Comparison of ENCODE assay signal across 17 mouse cellular contexts in the genomic region with DNA sequence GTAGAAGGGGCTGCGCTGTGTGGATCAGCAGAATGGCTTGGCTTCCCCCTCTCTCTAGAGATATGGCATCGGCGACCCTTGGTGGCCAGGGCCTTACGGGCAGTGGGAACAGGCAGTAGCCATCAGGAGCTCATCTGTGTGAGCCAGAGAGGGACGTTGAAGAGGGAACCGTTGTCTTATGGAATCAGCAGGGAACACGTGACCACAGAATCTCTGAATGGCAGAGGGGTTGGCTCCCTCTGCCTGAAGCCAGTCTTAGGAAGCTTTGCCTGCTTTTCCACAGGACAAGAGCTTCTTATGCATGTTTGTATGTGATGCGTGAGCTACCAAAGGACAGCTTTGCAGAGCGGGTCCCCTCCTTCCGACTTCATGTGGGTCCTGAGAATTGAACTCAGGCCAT.
DNase-seq lines count a peak whose midpoint lies in the region; ATAC-seq and TF ChIP-seq lines count a peak whose summit lies in the region.
"Had no signal": no experiment of that assay in that cellular context is flagged by ENCODE, and none has a peak within 500 bp of the region (broad histone marks: within the 10 kb centered on the region; RNA-seq: fewer than 3 reads in every experiment).

No protein-coding gene starts in this region.

- H3K79me3 ChIP-seq in C2C12 (ENCODE audit: low read depth): no peaks in the 10 kb centered on the region

- DNase-seq in hindbrain, postnatal 0 days (ENCODE audit: low spot score): no peak
- DNase-seq in MEL (ENCODE audit: low read depth, low spot score): no peak
- no peak for DNase-seq in gastrocnemius, adult 8-10 months (ENCODE audit: low spot score in 2 of 2)
- no peak for DNase-seq in Muller cell, postnatal 12 days (ENCODE audit: inconsistent ontology term)
- DNase-seq: adrenal gland, postnatal 25 days; cerebellum, adult 18-20 months; cerebellum, postnatal 25 days; kidney, adult 18-20 months; kidney, postnatal 10 days; liver; thymus, adult 2 months had no signal

- no peaks in the 10 kb centered on the region for H3K27me3 ChIP-seq in hindbrain, postnatal 0 days (ENCODE audit: insufficient read depth, low read length)
- no peaks in the 10 kb centered on the region for H3K27me3 ChIP-seq in hindbrain, embryonic 12.5 days
- H3K27me3 ChIP-seq in C2C12 (ENCODE audit: control insufficient read depth, insufficient read depth, insufficient read length) (peaks cover 64% of the 10 kb centered on the region), MEL (ENCODE audit: control insufficient read depth in 1 of 2, insufficient read depth in 2 of 2, low read length in 2 of 2) (no peaks in the 10 kb centered on the region)
- H3K27me3 ChIP-seq in limb, embryonic 12.5 days: no peaks in the 10 kb centered on the region; the same call in 1 of the 2 replicates
- H3K27me3 ChIP-seq: neural tube, embryonic 12.5 days had no signal

- H3K9ac ChIP-seq in hindbrain, postnatal 0 days (replicated peaks; ENCODE audit: low read length): no peak overlapping the region
- H3K9ac ChIP-seq in hindbrain, embryonic 12.5 days: no peak overlapping the region
- H3K9ac ChIP-seq in MEL (ENCODE audit: control insufficient read depth, low read depth, low read length, poor library complexity, severe bottlenecking): no peak overlapping the region
- H3K9ac ChIP-seq in limb, embryonic 12.5 days (replicated peaks): 0 out of 2 replicates have a peak overlapping the region, but pooled peaks have one; percentile 8
- H3K9ac ChIP-seq: heart, embryonic 13.5 days; neural tube, embryonic 12.5 days had no signal

- no peak overlapping the region for H3K4me3 ChIP-seq in hindbrain, postnatal 0 days (ENCODE audit: low read length)
- no peak overlapping the region for H3K4me3 ChIP-seq in hindbrain, embryonic 12.5 days
- no peak overlapping the region for H3K4me3 ChIP-seq in C2C12 (ENCODE audit: insufficient read depth, poor library complexity, severe bottlenecking)
- H3K4me3 ChIP-seq in MEL (ENCODE audit: control insufficient read depth in 1 of 2, insufficient read depth in 1 of 2, low read depth in 2 of 2, low read length in 2 of 2): no peak overlapping the region
- no peak overlapping the region for H3K4me3 ChIP-seq in limb, embryonic 12.5 days (replicated peaks)
- H3K4me3 ChIP-seq: heart, embryonic 13.5 days; neural tube, embryonic 12.5 days had no signal

- H3K36me3 ChIP-seq in hindbrain, postnatal 0 days (ENCODE audit: insufficient read depth, low read length): no peaks in the 10 kb centered on the region
- H3K36me3 ChIP-seq in hindbrain, embryonic 12.5 days: no peaks in the 10 kb centered on the region
- H3K36me3 ChIP-seq in C2C12 (ENCODE audit: control insufficient read depth, insufficient read depth) (no peaks in the 10 kb centered on the region), MEL (ENCODE audit: control insufficient read depth in 1 of 2, insufficient read depth in 2 of 2, low read length in 2 of 2) (no peaks in the 10 kb centered on the region)
- no peaks in the 10 kb centered on the region for H3K36me3 ChIP-seq in limb, embryonic 12.5 days
- H3K36me3 ChIP-seq: heart, embryonic 13.5 days; neural tube, embryonic 12.5 days had no signal

- TF ChIP-seq POLR2A in MEL (IDR thresholded peaks at IDR 0.05; ENCODE audit: control insufficient read depth in 1 of 2, insufficient read depth in 1 of 2, low read depth in 1 of 2, low read length in 2 of 2, poor library complexity in 1 of 2): no peak

- no peak overlapping the region for H3K27ac ChIP-seq in hindbrain, postnatal 0 days
- no peak overlapping the region for H3K27ac ChIP-seq in hindbrain, embryonic 12.5 days
- no peak overlapping the region for H3K27ac ChIP-seq in MEL (ENCODE audit: control insufficient read depth, low read depth, low read length)
- H3K27ac ChIP-seq in limb, embryonic 12.5 days: no peak overlapping the region
- H3K27ac ChIP-seq: heart, embryonic 13.5 days; neural tube, embryonic 12.5 days had no signal

- peak; percentile 10; the same call in 1 of the 2 replicates for TF ChIP-seq CTCF in hindbrain, postnatal 0 days (IDR thresholded peaks at IDR 0.05; ENCODE audit: low read depth)
- TF ChIP-seq CTCF in C2C12 (IDR thresholded peaks at IDR 0.05; ENCODE audit: control insufficient read depth, insufficient read depth, insufficient read length) (no peak), MEL (IDR thresholded peaks at IDR 0.05 in 2 of 3, conservative IDR thresholded peaks at IDR 0.05 in 1 of 3; ENCODE audit: control insufficient read depth in 1 of 3, insufficient read depth in 1 of 3, low read depth in 2 of 3, low read length in 3 of 3, poor library complexity in 1 of 3, severe bottlenecking in 1 of 3) (no peak)

- ATAC-seq in hindbrain, postnatal 0 days: no peak
- ATAC-seq in hindbrain, embryonic 12.5 days (ENCODE audit: low FRiP score): no peak
- ATAC-seq in limb, embryonic 12.5 days (ENCODE audit: insufficient number of reproducible peaks, insufficient read depth, low FRiP score, low TSS enrichment, low read depth): no peak
- ATAC-seq: lung, postnatal 0 days had no signal

- H3K79me2 ChIP-seq in C2C12 (ENCODE audit: control insufficient read depth, insufficient read depth) (no peaks in the 10 kb centered on the region), MEL (ENCODE audit: control insufficient read depth, insufficient read depth, low read length, poor library complexity) (no peaks in the 10 kb centered on the region)

- H3K4me1 ChIP-seq in hindbrain, postnatal 0 days (ENCODE audit: insufficient read depth, low read length): no peaks in the 10 kb centered on the region
- peaks cover 7% of the 10 kb centered on the region for H3K4me1 ChIP-seq in hindbrain, embryonic 12.5 days
- no peaks in the 10 kb centered on the region for H3K4me1 ChIP-seq in MEL (ENCODE audit: control insufficient read depth in 1 of 2, insufficient read depth in 2 of 2, low read length in 2 of 2)
- H3K4me1 ChIP-seq in limb, embryonic 12.5 days (replicated peaks): peaks cover 14% of the 10 kb centered on the region
- H3K4me1 ChIP-seq: heart, embryonic 13.5 days had no signal

- H3ac ChIP-seq in C2C12 (ENCODE audit: control insufficient read depth, insufficient read length, low read depth): no peak overlapping the region

- no peaks in the 10 kb centered on the region for H3K9me3 ChIP-seq in hindbrain, postnatal 0 days (ENCODE audit: low read length)
- H3K9me3 ChIP-seq in hindbrain, embryonic 12.5 days (replicated peaks): no peaks in the 10 kb centered on the region
- H3K9me3 ChIP-seq in MEL (replicated peaks; ENCODE audit: insufficient read depth, low read length): no peaks in the 10 kb centered on the region
- H3K9me3 ChIP-seq in limb, embryonic 12.5 days: no peaks in the 10 kb centered on the region
- H3K9me3 ChIP-seq: heart, embryonic 13.5 days; neural tube, embryonic 12.5 days had no signal

- TF ChIP-seq RAD21 in MEL (IDR thresholded peaks at IDR 0.05; ENCODE audit: low read depth, low read length): no peak

- no peak overlapping the region for H3K4me2 ChIP-seq in hindbrain, postnatal 0 days (ENCODE audit: low read depth, low read length)
- H3K4me2 ChIP-seq in hindbrain, embryonic 12.5 days (replicated peaks): no peak overlapping the region
- H3K4me2 ChIP-seq in limb, embryonic 12.5 days: no peak overlapping the region
- H3K4me2 ChIP-seq: heart, embryonic 13.5 days; neural tube, embryonic 12.5 days had no signal

- TF ChIP-seq EP300 in MEL (IDR thresholded peaks at IDR 0.05; ENCODE audit: low read depth in 1 of 2, low read length in 2 of 2): no peak

- WGBS in hindbrain, postnatal 0 days: 53% methylated on average over 10 of the region's 10 CpGs
- WGBS in hindbrain, embryonic 12.5 days: 57% methylated on average over 10 of the region's 10 CpGs
- 73% methylated on average over 10 of the region's 10 CpGs for WGBS in limb, embryonic 12.5 days

TF ChIP-seq in C2C12, 6 proteins besides CTCF, POLR2A, EP300 and RAD21:
- TF ChIP-seq USF1 (IDR thresholded peaks at IDR 0.05; ENCODE audit: low read depth): peak; percentile 71
- no peak for TF ChIP-seq FOSL1 (IDR thresholded peaks at IDR 0.05; ENCODE audit: insufficient read depth, low read length, poor library complexity, severe bottlenecking)
- no peak for TF ChIP-seq CEBPB (IDR thresholded peaks at IDR 0.05; ENCODE audit: low read depth)
- TF ChIP-seq MAX (IDR thresholded peaks at IDR 0.05): no peak

TF ChIP-seq in MEL, 35 proteins besides CTCF, POLR2A, EP300 and RAD21:
- TF ChIP-seq USF1 (IDR thresholded peaks at IDR 0.05; ENCODE audit: low read depth, low read length): peak; percentile 56
- no peak for TF ChIP-seq CHD2 (IDR thresholded peaks at IDR 0.05; ENCODE audit: low read length)
